Mouse (Mus musculus) thymus, adult 2 months (tissue): ENCODE measurements at regions not wholly inside any gene's neighbourhood (a gene's known extent, or its start where the extent isn't known, plus 50 kb on each side); places are given as distances from the start of the nearest gene placed in this dataset.

ENCODE experiments used
- DNase-seq: peaks from one replicate; pipeline ENCODE4 v3.0.0; 2021
- H3K27ac ChIP-seq: fragments of 200-500 bp; 2 replicates; pipeline ENCODE4 v1.5.1; 2012; ENCODE audit warnings: low read length, control low read depth; ENCODE audit not compliant: control insufficient read depth, insufficient read depth
- H3K27me3 ChIP-seq: fragments of 200-500 bp; 2 replicates; pipeline ENCODE4 v1.6.1; 2012; ENCODE audit warnings: mild to moderate bottlenecking, low read length, moderate library complexity, mixed read lengths; ENCODE audit not compliant: control insufficient read depth, insufficient read depth
- H3K36me3 ChIP-seq: fragments of 200-500 bp; 2 replicates; pipeline ENCODE4 v1.6.1; 2012; ENCODE audit warnings: mild to moderate bottlenecking, low read length, moderate library complexity; ENCODE audit not compliant: control insufficient read depth, insufficient read depth
- H3K4me1 ChIP-seq: fragments of 200-500 bp; replicated peaks from 2 replicates; pipeline ENCODE4 v1.6.1; 2012; ENCODE audit warnings: low read length; ENCODE audit not compliant: control insufficient read depth, insufficient read depth
- H3K4me3 ChIP-seq: fragments of 200-500 bp; 2 replicates; pipeline ENCODE4 v1.5.1; 2012; ENCODE audit warnings: mild to moderate bottlenecking, low read length, control low read depth, moderate library complexity; ENCODE audit not compliant: control insufficient read depth, insufficient read depth
- CTCF ChIP-seq: fragments of 200-500 bp; IDR thresholded peaks from 2 replicates; pipeline ENCODE4 v1.5.1; 2012; ENCODE audit warnings: mild to moderate bottlenecking, control low read depth, low read length, moderate library complexity, borderline replicate concordance; ENCODE audit not compliant: control insufficient read depth, poor library complexity, insufficient read depth; ENCODE audit errors: extremely low read depth
- POLR2A ChIP-seq: fragments of 200-500 bp; IDR thresholded peaks from 2 replicates; pipeline ENCODE4 v1.6.1; 2012; ENCODE audit warnings: mild to moderate bottlenecking, low read length, control low read depth, moderate library complexity; ENCODE audit not compliant: control insufficient read depth, poor library complexity, insufficient read depth; ENCODE audit errors: extremely low read depth
- WGBS: fragments of 180-500 bp; shearing (Covaris S2); methylation state at CpG from one replicate; pipeline ENCODE4 v1.1.7; 2018; 5-methylcytosine and 5-hydroxymethylcytosine counted together

DNA sequence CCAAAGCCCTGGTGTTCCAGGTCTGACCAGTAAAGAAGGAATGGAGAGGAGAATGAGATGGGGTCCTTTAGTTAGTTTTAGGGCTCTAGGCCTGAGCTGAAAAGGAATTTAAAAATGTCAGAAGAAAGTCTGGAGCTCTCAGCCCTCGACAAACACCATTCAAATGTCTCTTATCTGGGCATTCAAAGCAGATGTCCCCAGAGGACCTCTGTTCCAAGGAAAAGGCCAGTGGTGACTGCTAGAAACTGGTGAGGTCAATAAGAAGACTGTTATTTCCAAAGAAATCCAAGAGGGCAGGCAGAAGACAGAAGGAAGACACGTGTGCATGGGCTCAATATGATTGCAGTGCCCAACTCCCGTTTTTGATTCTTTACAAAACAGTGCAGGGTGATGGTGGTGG, 244.9 kb downstream of the Plpp3 start:
- Histone ChIP-seq H3K27ac (no peak overlapping the region), H3K36me3 (no peaks in the 10 kb centered on the region), H3K27me3 (no peaks in the 10 kb centered on the region), H3K4me3 (no peak overlapping the region), H3K4me1 (no peaks in the 10 kb centered on the region)
- TF ChIP-seq CTCF (no peak), POLR2A (no peak)
- 86% methylated on average over 3 of the region's 3 CpGs for whole genome bisulfite sequencing
- DNase-seq, result no peak

DNA sequence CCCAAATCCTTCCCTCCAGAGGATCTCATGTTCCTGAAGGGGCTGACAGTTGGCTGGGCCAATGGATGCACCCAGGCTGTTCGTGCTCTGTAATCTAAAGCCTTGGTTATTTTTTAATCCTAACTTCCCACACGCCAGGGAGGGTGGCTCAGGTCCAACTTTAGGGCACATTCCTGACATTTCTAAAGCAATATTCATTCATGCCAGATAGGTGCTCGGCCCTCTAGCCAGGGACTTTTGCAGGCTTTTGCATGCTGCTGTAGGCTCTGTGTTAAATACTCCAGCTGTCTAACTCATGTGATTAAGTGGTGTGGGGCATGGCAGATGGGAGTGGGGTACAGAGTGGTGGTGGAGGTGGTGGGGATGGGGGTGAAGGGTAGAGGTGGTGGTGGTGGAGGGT, 246.0 kb downstream of the Plpp3 start:
- WGBS, result 87% methylated on average over 3 of the region's 3 CpGs
- H3K36me3 ChIP-seq, result no peaks in the 10 kb centered on the region
- no peak overlapping the region for H3K27ac ChIP-seq
- TF ChIP-seq POLR2A (no peak), CTCF (no peak)
- H3K4me3 ChIP-seq, result no peak overlapping the region
- H3K27me3 ChIP-seq, result no peaks in the 10 kb centered on the region
- H3K4me1 ChIP-seq, result no peaks in the 10 kb centered on the region
- DNase-seq, result no peak

DNA sequence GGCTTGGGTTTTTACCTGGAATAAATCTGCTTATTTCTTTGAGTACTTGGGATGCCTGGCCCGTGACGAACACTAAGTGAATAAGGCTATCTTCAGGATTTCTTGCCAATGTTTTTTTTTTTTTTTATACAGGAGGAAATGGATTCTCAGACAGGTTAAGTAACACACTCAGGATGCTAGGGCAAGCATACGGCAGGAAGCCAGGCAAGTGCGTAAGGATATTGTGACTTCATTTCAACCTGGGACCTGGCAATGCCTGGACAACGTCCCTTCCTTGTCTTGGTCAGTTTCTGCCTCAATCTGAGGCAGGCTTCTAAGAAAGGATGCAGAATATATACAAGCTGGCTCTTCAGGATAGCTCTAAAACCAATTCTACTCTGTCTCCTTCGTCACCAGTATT, 246.5 kb downstream of the Plpp3 start:
- no peaks in the 10 kb centered on the region for H3K4me1 ChIP-seq
- H3K4me3 ChIP-seq, result no peak overlapping the region
- DNase-seq, result no peak
- TF ChIP-seq CTCF, result no peak
- no peak for TF ChIP-seq POLR2A
- H3K36me3 ChIP-seq, result no peaks in the 10 kb centered on the region
- H3K27me3 ChIP-seq, result no peaks in the 10 kb centered on the region
- H3K27ac ChIP-seq, result no peak overlapping the region
- WGBS, result 94% methylated on average over 6 of the region's 6 CpGs

DNA sequence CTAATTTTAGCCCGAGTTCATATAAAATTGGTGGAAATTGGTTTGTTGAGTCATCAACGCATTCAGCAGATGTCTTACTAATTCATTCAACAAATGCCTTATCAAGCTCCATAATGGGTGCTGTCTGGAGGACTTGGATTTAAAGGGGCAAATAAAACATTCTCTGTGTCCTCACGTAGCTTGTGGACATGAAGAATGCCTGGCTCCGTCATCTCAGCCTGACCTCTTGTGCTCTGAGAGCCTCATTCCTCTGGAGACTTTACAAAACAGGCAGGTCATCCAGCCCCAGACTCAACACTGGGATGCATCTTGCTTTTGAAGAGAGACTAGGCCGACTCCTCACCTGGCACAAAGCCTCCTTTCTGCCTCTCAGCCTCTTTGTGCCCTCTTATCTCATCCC, 248.6 kb downstream of the Plpp3 start:
- Histone ChIP-seq H3K27me3 (no peaks in the 10 kb centered on the region), H3K4me1 (no peaks in the 10 kb centered on the region), H3K4me3 (no peak overlapping the region), H3K27ac (no peak overlapping the region), H3K36me3 (no peaks in the 10 kb centered on the region)
- no peak for DNase-seq
- 91% methylated on average over 5 of the region's 5 CpGs for WGBS
- TF ChIP-seq POLR2A (no peak), CTCF (no peak)

DNA sequence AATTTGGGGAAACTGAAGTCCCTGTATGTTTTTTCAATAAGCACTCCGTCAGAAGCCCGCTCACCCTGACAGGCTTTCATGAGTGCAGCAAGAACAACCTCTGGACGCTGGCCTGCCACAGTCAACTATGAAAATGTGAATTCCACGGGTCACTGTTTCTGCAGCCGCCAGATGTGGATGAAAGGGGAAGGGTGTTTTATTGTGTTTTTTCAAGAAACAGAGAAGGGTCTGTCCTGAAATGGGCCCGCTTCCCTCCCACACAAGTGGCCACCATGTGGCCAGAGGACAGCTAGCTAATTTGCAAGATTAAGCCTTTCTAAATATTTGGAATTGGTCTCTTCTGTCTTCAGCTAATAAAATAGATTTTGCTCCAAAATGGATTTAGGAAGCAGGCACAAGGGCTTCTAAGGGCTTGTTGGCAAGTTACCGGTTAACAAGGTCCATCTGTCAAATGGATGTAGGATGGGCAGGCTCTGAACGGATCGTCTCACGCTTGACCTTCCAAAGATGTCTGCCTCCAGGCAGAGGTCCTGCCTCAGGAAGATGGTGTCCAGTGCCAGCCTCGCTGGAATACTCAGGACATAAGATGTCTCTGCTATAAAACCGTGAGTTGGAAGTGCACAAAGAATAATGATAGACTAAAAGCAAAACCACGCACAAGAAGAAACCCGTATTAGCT, 249.8 kb downstream of the Plpp3 start:
- 92% methylated on average over 14 of the region's 14 CpGs for WGBS
- TF ChIP-seq CTCF (no peak), POLR2A (no peak)
- no peak for DNase-seq
- no peak overlapping the region for H3K27ac ChIP-seq
- H3K36me3 ChIP-seq, result no peaks in the 10 kb centered on the region
- no peaks in the 10 kb centered on the region for H3K4me1 ChIP-seq
- no peak overlapping the region for H3K4me3 ChIP-seq
- no peaks in the 10 kb centered on the region for H3K27me3 ChIP-seq

DNA sequence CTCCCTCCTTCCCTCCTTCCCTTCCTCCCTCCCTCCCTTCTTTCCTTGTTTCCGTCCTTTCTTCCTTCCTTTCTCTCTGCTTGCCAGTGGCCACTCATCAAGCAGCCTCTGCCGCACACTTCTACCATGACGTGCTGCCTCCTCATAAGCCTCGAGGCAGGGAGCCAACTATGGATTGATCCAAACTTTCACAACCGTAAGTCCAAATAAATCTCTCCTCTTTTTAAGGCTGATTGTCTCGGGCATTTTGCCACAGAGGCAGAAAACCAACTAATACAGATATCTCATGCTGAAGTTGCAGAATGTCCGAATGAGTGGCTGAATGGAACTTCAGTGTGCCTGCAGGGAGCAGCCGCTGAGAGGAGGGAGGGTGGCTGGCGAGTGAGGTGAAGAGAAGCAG, 251.7 kb downstream of the Plpp3 start:
- WGBS, result 91% methylated on average over 9 of the region's 9 CpGs
- DNase-seq, result no peak
- no peaks in the 10 kb centered on the region for H3K4me1 ChIP-seq

DNA sequence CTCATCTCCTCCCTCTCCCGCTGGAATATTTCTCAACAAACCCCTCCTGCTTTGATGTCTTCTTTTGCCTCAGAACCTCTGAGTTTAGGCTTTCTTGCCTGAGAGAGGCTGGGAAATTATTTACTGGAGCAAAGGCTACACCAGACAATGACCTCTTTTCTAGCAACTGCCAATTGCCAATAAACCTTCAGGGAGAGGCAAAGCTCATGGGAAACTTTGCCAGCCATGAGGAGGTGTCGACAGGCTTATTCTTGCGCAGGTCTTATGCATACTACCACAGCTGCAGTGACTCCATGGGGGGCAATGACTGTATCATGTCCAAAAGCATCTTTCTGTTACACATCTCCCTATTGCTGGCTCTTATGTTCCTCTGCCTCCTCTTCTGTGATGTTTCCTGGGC, 260.0 kb downstream of the Plpp3 start:
- TF ChIP-seq CTCF (no peak), POLR2A (no peak)
- DNase-seq, result no peak
- Histone ChIP-seq H3K36me3 (no peaks in the 10 kb centered on the region), H3K4me1 (no peaks in the 10 kb centered on the region), H3K4me3 (no peak overlapping the region), H3K27me3 (no peaks in the 10 kb centered on the region), H3K27ac (no peak overlapping the region)
- WGBS, result 97% methylated on average over 3 of the region's 3 CpGs

More for the DNA sequence above, 251.7 kb downstream of the Plpp3 start:
- Histone ChIP-seq H3K4me3 (no peak overlapping the region), H3K27ac (no peak overlapping the region), H3K27me3 (no peaks in the 10 kb centered on the region), H3K36me3 (no peaks in the 10 kb centered on the region)
- TF ChIP-seq CTCF (no peak), POLR2A (no peak)
